Mouse (Mus musculus): ENCODE data around the gene Alpl. TPM values are rescaled to one million over a fixed set of nuclear protein-coding genes. Genes with fewer than 3 reads are reported as not detected.

The Alpl gene
- total and polyA plus RNA-seq, 3 experiments = 62.9 to 164 (median 115) TPM

GRCm38 (mm10) chr4:137816216-137816615 is 20.0 kb upstream of the Alpl start:
- H3K4me1 ChIP-seq (ENCODE audit: control insufficient read depth in 1 of 2, insufficient read depth in 2 of 2) = peaks cover 0 to 13% of the 10 kb centered on the region in 2 experiments; a peak in 1 of 4 replicates
- TF ChIP-seq MAX (IDR thresholded peaks at IDR 0.05; ENCODE audit: low read length) (no peak), POLR2A (IDR thresholded peaks at IDR 0.05; ENCODE audit: low read depth, low read length) (no peak), POLR2AphosphoS2 (IDR thresholded peaks at IDR 0.05; ENCODE audit: low read depth, low read length) (no peak), PAX5 (IDR thresholded peaks at IDR 0.05; ENCODE audit: low read length) (no peak), MAFK (IDR thresholded peaks at IDR 0.05; ENCODE audit: insufficient replicate concordance, low read length) (no peak), IRF4 (IDR thresholded peaks at IDR 0.05; ENCODE audit: low read depth, low read length) (no peak), ELF1 (IDR thresholded peaks at IDR 0.05; ENCODE audit: low read depth, low read length) (no peak), EP300 (IDR thresholded peaks at IDR 0.05; ENCODE audit: low read length) (no peak), CHD1 (IDR thresholded peaks at IDR 0.05; ENCODE audit: low read depth, low read length) (no peak), ZMIZ1 (IDR thresholded peaks at IDR 0.05; ENCODE audit: low read depth, low read length) (no peak), RCOR1 (conservative IDR thresholded peaks at IDR 0.05; ENCODE audit: low read depth, low read length) (no peak), ETS1 (conservative IDR thresholded peaks at IDR 0.05; ENCODE audit: low read depth, low read length) (no peak)
- dilution Hi-C loops (cut with MboI; ENCODE audit: extremely low pct_ligation_motif_present, extremely low pct_unique_long_range_greater_than_20kb, low sequenced_read_pairs) = no loop called here
- H3K36me3 ChIP-seq (replicated peaks in 1 of 2; ENCODE audit: control insufficient read depth in 1 of 2, insufficient read depth in 1 of 2, low read length in 1 of 2) = no peaks in the 10 kb centered on the region
- H3K27ac ChIP-seq (ENCODE audit: insufficient read depth, low read depth) = no peak overlapping the region
- no peaks in the 10 kb centered on the region for H3K27me3 ChIP-seq (replicated peaks)
- no peak overlapping the region for H3K4me2 ChIP-seq (ENCODE audit: insufficient read depth, low read depth, poor library complexity, severe bottlenecking)
- peaks cover 3% of the 10 kb centered on the region for H3K9me3 ChIP-seq (replicated peaks; ENCODE audit: low read length)
- no peak for DNase-seq (ENCODE audit: extremely low read depth)
- no peak overlapping the region for H3K4me3 ChIP-seq (replicated peaks in 1 of 3; ENCODE audit: low read depth in 2 of 3, low read length in 2 of 3, poor library complexity in 1 of 3)
- no peak overlapping the region for H3K9ac ChIP-seq (ENCODE audit: insufficient read depth, low read depth)
- H3K79me2 ChIP-seq (replicated peaks; ENCODE audit: control insufficient read depth, extremely low read depth, insufficient read depth, poor library complexity, severe bottlenecking) = no peaks in the 10 kb centered on the region
- in situ Hi-C loops (cut with MboI; ENCODE audit: low pct_ligation_motif_present, low pct_unique_long_range_greater_than_20kb, low sequenced_read_pairs) = no loop called here

GRCm38 (mm10) chr4:137815473-137815872 is 19.3 kb upstream of the Alpl start:
- DNase-seq (ENCODE audit: extremely low read depth) = no peak
- no peak for TF ChIP-seq ZNF384 (IDR thresholded peaks at IDR 0.05; ENCODE audit: low read depth, low read length)
- no peak for TF ChIP-seq RAD21 (IDR thresholded peaks at IDR 0.05; ENCODE audit: low read depth, low read length)
- TF ChIP-seq ZKSCAN1 (IDR thresholded peaks at IDR 0.05; ENCODE audit: borderline replicate concordance, low read depth, low read length) = no peak
- TF ChIP-seq CTCF (conservative IDR thresholded peaks at IDR 0.05 in 1 of 2, IDR thresholded peaks at IDR 0.05 in 1 of 2; ENCODE audit: low read depth in 2 of 2, low read length in 2 of 2) = no peak
- TF ChIP-seq CHD2 (IDR thresholded peaks at IDR 0.05; ENCODE audit: low read length) = no peak
- no peak for TF ChIP-seq JUND (conservative IDR thresholded peaks at IDR 0.05; ENCODE audit: low read depth, low read length)
- TF ChIP-seq POLR2A (IDR thresholded peaks at IDR 0.05; ENCODE audit: low read depth, low read length) = no peak
- no peak for TF ChIP-seq E2F4 (IDR thresholded peaks at IDR 0.05; ENCODE audit: insufficient replicate concordance, low read depth, low read length)
- no peak for TF ChIP-seq TCF12 (IDR thresholded peaks at IDR 0.05; ENCODE audit: low read depth, low read length)
- no peak overlapping the region for H3K9ac ChIP-seq (ENCODE audit: insufficient read depth, low read depth)
- no peaks in the 10 kb centered on the region for H3K36me3 ChIP-seq (replicated peaks in 1 of 2; ENCODE audit: control insufficient read depth in 1 of 2, insufficient read depth in 1 of 2, low read length in 1 of 2)
- dilution Hi-C loops (cut with MboI; ENCODE audit: extremely low pct_ligation_motif_present, extremely low pct_unique_long_range_greater_than_20kb, low sequenced_read_pairs) (no loop called here), in situ Hi-C loops (cut with MboI; ENCODE audit: low pct_ligation_motif_present, low pct_unique_long_range_greater_than_20kb, low sequenced_read_pairs) (no loop called here)
- no peaks in the 10 kb centered on the region for H3K79me2 ChIP-seq (replicated peaks; ENCODE audit: control insufficient read depth, extremely low read depth, insufficient read depth, poor library complexity, severe bottlenecking)
- no peaks in the 10 kb centered on the region for H3K27me3 ChIP-seq (replicated peaks)
- H3K9me3 ChIP-seq (replicated peaks; ENCODE audit: low read length) = peaks cover 3% of the 10 kb centered on the region
- no peak overlapping the region for H3K4me2 ChIP-seq (ENCODE audit: insufficient read depth, low read depth, poor library complexity, severe bottlenecking)
- H3K27ac ChIP-seq (ENCODE audit: insufficient read depth, low read depth) = no peak overlapping the region
- H3K4me3 ChIP-seq (replicated peaks in 1 of 3; ENCODE audit: low read depth in 2 of 3, low read length in 2 of 3, poor library complexity in 1 of 3) = no peak overlapping the region
- peaks cover 0 to 13% of the 10 kb centered on the region in 2 experiments; a peak in 1 of 4 replicates for H3K4me1 ChIP-seq (ENCODE audit: control insufficient read depth in 1 of 2, insufficient read depth in 2 of 2)

Measured in CH12.LX (cell line).